Mouse (Mus musculus): Measurements from ENCODE around the gene Ifitm1.

- TF ChIP-seq CTCF (conservative IDR thresholded peaks at IDR 0.05; ENCODE audit: low read length) = no peak
- TF ChIP-seq NANOG (IDR thresholded peaks at IDR 0.05; ENCODE audit: borderline replicate concordance, low read length) = no peak
- TF ChIP-seq POU5F1 (IDR thresholded peaks at IDR 0.05; ENCODE audit: borderline replicate concordance, low read length) = no peak
These were observed 18.9 kb upstream of the Ifitm1 start for GRCm38 (mm10) chr7:140948161-140948560.

Data from E14TG2a.4 (cell line).